Mouse (Mus musculus) hindbrain, embryonic 11.5 days (tissue): ENCODE data around the gene Plek2. TPM values are rescaled to one million over a fixed set of nuclear protein-coding genes. Genes with fewer than 3 reads are reported as not detected.
A peak's percentile ranks its signal among the peaks of the same experiment; 100 is the strongest.

Experiments used
- ATAC-seq: fragments of 200-750 bp; cut with Nextera tagmentation; 2 replicates; pipeline ENCODE4 v1.8.0; 2017; ENCODE audit warnings: mild to moderate bottlenecking, moderate TSS enrichment, moderate library complexity; ENCODE audit not compliant: low FRiP score
- DNase-seq: peaks from one replicate; pipeline ENCODE4 v3.0.0-alpha.2; 2015; ENCODE audit warnings: low spot score
- H3K27ac ChIP-seq: fragments of 300-500 bp; sonication (generic); 2 replicates; pipeline ENCODE4 v1.5.1; 2014; ENCODE audit warnings: mild to moderate bottlenecking, low read depth, low read length
- H3K27me3 ChIP-seq: fragments of 300-500 bp; sonication (generic); 2 replicates; pipeline ENCODE4 v1.6.1; 2014; ENCODE audit warnings: mild to moderate bottlenecking, low read length, moderate library complexity, mixed read lengths; ENCODE audit not compliant: control insufficient read depth, insufficient read depth
- H3K36me3 ChIP-seq: fragments of 300-500 bp; sonication (generic); 2 replicates; pipeline ENCODE4 v1.6.1; 2014; ENCODE audit warnings: mild to moderate bottlenecking, low read length, moderate library complexity, mixed read lengths; ENCODE audit not compliant: control insufficient read depth, insufficient read depth
- H3K4me1 ChIP-seq: fragments of 300-500 bp; sonication (generic); replicated peaks from 2 replicates; pipeline ENCODE4 v1.6.1; 2014; ENCODE audit warnings: low read length, mixed read lengths; ENCODE audit not compliant: control insufficient read depth, insufficient read depth
- H3K4me2 ChIP-seq: fragments of 300-500 bp; sonication (generic); replicated peaks from 2 replicates; pipeline ENCODE4 v1.6.1; 2014; ENCODE audit warnings: mild to moderate bottlenecking, low read depth, low read length
- H3K4me3 ChIP-seq: fragments of 300-500 bp; sonication (generic); 2 replicates; pipeline ENCODE4 v1.5.1; 2014; ENCODE audit warnings: low read depth, low read length
- H3K9ac ChIP-seq: fragments of 300-500 bp; sonication (generic); 2 replicates; pipeline ENCODE4 v1.6.1; 2014; ENCODE audit warnings: low read depth, low read length
- H3K9me3 ChIP-seq: fragments of 300-500 bp; sonication (generic); 2 replicates; pipeline ENCODE4 v1.6.1; 2016; ENCODE audit warnings: low read length; ENCODE audit not compliant: control insufficient read depth
- WGBS: fragments of 180-500 bp; shearing (Covaris S2); extraction: QIAGEN DNeasy Blood & Tissue Kit; methylation state at CpG from one replicate; pipeline ENCODE4 v1.1.7; 2014; 5-methylcytosine and 5-hydroxymethylcytosine counted together
- polyA plus RNA-seq: library from polyadenylated mRNA; unstranded; fragments of >200 nt; fragmentation: Nextera tagmentation; extraction: Ambion mirVana; gene quantifications from 2 replicates; pipeline ENCODE4 v1.2.1, GENCODE M21; 2014

Gene Plek2
- polyA plus RNA-seq, 1 experiment from 2014 or later, result 3.1 TPM

GRCm38 (mm10) chr12:78903313-78903712, 3.5 kb downstream of the Plek2 start:
- Histone ChIP-seq H3K4me1 (0 out of 2 replicates have a peak, but pooled peaks cover 5% of the 10 kb centered on the region), H3K27me3 (peaks cover 8% of the 10 kb centered on the region; the same call in 1 of the 2 replicates), H3K4me3 (no peak overlapping the region), H3K9ac (no peak overlapping the region), H3K27ac (no peak overlapping the region), H3K4me2 (no peak overlapping the region), H3K9me3 (no peaks in the 10 kb centered on the region), H3K36me3 (no peaks in the 10 kb centered on the region)
- DNase-seq (no peak), ATAC-seq (no peak)
- 81% methylated on average over 4 of the region's 4 CpGs for WGBS

GRCm38 (mm10) chr12:78901467-78901866, 5.3 kb downstream of the Plek2 start:
- Histone ChIP-seq H3K4me2 (no peak overlapping the region), H3K9ac (no peak overlapping the region), H3K4me3 (no peak overlapping the region), H3K27me3 (0 out of 2 replicates have a peak, but pooled peaks cover 2% of the 10 kb centered on the region), H3K4me1 (no peaks in the 10 kb centered on the region), H3K9me3 (no peaks in the 10 kb centered on the region), H3K27ac (no peak overlapping the region), H3K36me3 (no peaks in the 10 kb centered on the region)
- DNase-seq, result no peak
- 90% methylated on average over 5 of the region's 5 CpGs for WGBS
- no peak for ATAC-seq

- 96% methylated on average over 1 of the region's 1 CpGs for WGBS
- Histone ChIP-seq H3K36me3 (no peaks in the 10 kb centered on the region), H3K9me3 (no peaks in the 10 kb centered on the region), H3K4me1 (no peaks in the 10 kb centered on the region), H3K27me3 (no peaks in the 10 kb centered on the region), H3K4me3 (no peak overlapping the region), H3K27ac (no peak overlapping the region), H3K4me2 (no peak overlapping the region), H3K9ac (no peak overlapping the region)
- DNase-seq, result no peak
- ATAC-seq, result no peak
These were observed 8.9 kb downstream of the Plek2 start for GRCm38 (mm10) chr12:78897861-78898260.

- Histone ChIP-seq H3K27ac (no peak overlapping the region), H3K27me3 (no peaks in the 10 kb centered on the region), H3K9ac (no peak overlapping the region), H3K4me2 (no peak overlapping the region), H3K4me1 (no peaks in the 10 kb centered on the region), H3K9me3 (no peaks in the 10 kb centered on the region; the same call in 1 of the 2 replicates), H3K36me3 (no peaks in the 10 kb centered on the region), H3K4me3 (no peak overlapping the region)
- ATAC-seq, result no peak
- WGBS, result 83% methylated on average over 2 of the region's 2 CpGs
- no peak for DNase-seq
These were observed 15.6 kb downstream of the Plek2 start for GRCm38 (mm10) chr12:78891149-78891548.

GRCm38 (mm10) chr12:78890062-78890461, 16.7 kb downstream of the Plek2 start:
- 64% methylated on average over 1 of the region's 1 CpGs for WGBS
- H3K4me2 ChIP-seq, result no peak overlapping the region

GRCm38 (mm10) chr12:78874581-78874980, 32.2 kb downstream of the Plek2 start:
- 94% methylated on average over 3 of the region's 3 CpGs for WGBS
- H3K27me3 ChIP-seq, result no peaks in the 10 kb centered on the region
- H3K27ac ChIP-seq, result no peak overlapping the region
- H3K4me1 ChIP-seq, result no peaks in the 10 kb centered on the region
- H3K4me2 ChIP-seq, result no peak overlapping the region
- no peaks in the 10 kb centered on the region for H3K9me3 ChIP-seq
- H3K9ac ChIP-seq, result no peak overlapping the region
- no peak for ATAC-seq
- H3K36me3 ChIP-seq, result peaks cover 7% of the 10 kb centered on the region; the same call in 1 of the 2 replicates
- DNase-seq, result no peak
- H3K4me3 ChIP-seq, result no peak overlapping the region

More at GRCm38 (mm10) chr12:78890062-78890461, 16.7 kb downstream of the Plek2 start:
- H3K36me3 ChIP-seq, result no peaks in the 10 kb centered on the region
- H3K9ac ChIP-seq, result no peak overlapping the region
- no peak for ATAC-seq
- H3K9me3 ChIP-seq, result no peaks in the 10 kb centered on the region; the same call in 1 of the 2 replicates
- no peaks in the 10 kb centered on the region for H3K27me3 ChIP-seq
- H3K4me1 ChIP-seq, result no peaks in the 10 kb centered on the region
- H3K27ac ChIP-seq, result no peak overlapping the region
- no peak overlapping the region for H3K4me3 ChIP-seq
- DNase-seq, result no peak

- H3K9ac ChIP-seq, result no peak overlapping the region
These were observed 38.6 kb downstream of the Plek2 start for GRCm38 (mm10) chr12:78868115-78868514.

GRCm38 (mm10) chr12:78865434-78865833, 41.3 kb downstream of the Plek2 start:
- Histone ChIP-seq H3K27me3 (no peaks in the 10 kb centered on the region), H3K4me2 (no peak overlapping the region), H3K27ac (no peak overlapping the region), H3K9ac (no peak overlapping the region), H3K4me3 (no peak overlapping the region), H3K36me3 (no peaks in the 10 kb centered on the region), H3K9me3 (no peaks in the 10 kb centered on the region), H3K4me1 (no peaks in the 10 kb centered on the region; the same call in 1 of the 2 replicates)
- ATAC-seq (no peak), DNase-seq (peak; percentile 21)
- 100% methylated on average over 1 of the region's 1 CpGs for WGBS

More at GRCm38 (mm10) chr12:78868115-78868514, 38.6 kb downstream of the Plek2 start:
- no peak overlapping the region for H3K4me2 ChIP-seq
- no peak for ATAC-seq
- H3K27ac ChIP-seq, result no peak overlapping the region
- DNase-seq, result no peak
- WGBS, result 87% methylated on average over 1 of the region's 1 CpGs
- H3K4me1 ChIP-seq, result no peaks in the 10 kb centered on the region
- no peaks in the 10 kb centered on the region for H3K9me3 ChIP-seq
- no peaks in the 10 kb centered on the region for H3K36me3 ChIP-seq
- H3K27me3 ChIP-seq, result no peaks in the 10 kb centered on the region
- H3K4me3 ChIP-seq, result no peak overlapping the region

GRCm38 (mm10) chr12:78862254-78862730, 44.5 kb downstream of the Plek2 start:
- Histone ChIP-seq H3K4me1 (no peaks in the 10 kb centered on the region; the same call in 1 of the 2 replicates), H3K9me3 (no peaks in the 10 kb centered on the region), H3K4me2 (peak overlapping the region; percentile 70), H3K27ac (peak overlapping the region; percentile 70), H3K27me3 (no peaks in the 10 kb centered on the region), H3K36me3 (no peaks in the 10 kb centered on the region), H3K4me3 (peak overlapping the region; percentile 84), H3K9ac (peak overlapping the region; percentile 83)
- ATAC-seq, result no peak
- WGBS, result 0% methylated on average over 22 of the region's 22 CpGs
- peak; percentile 8 for DNase-seq
